Mouse (Mus musculus): Measurements from ENCODE around the gene Cul3.

GRCm38 (mm10) chr1:80330970-80331369 lies 9.3 kb downstream of the Cul3 start:
- TF ChIP-seq CTCF (IDR thresholded peaks at IDR 0.05; ENCODE audit: low read depth) (no peak), EP300 (IDR thresholded peaks at IDR 0.05; ENCODE audit: low read depth) (no peak)
